Comparison of ENCODE assay signal across 12 mouse cellular contexts in genomic region chr15:80438423-80438822, GRCm38 (mm10).
DNase-seq lines count a peak whose midpoint lies in the region; ATAC-seq and TF ChIP-seq lines count a peak whose summit lies in the region.
"Had no signal": no experiment of that assay in that cellular context is flagged by ENCODE, and none has a peak within 500 bp of the region (broad histone marks: within the 10 kb centered on the region; RNA-seq: fewer than 3 reads in every experiment).

No protein-coding gene starts in this region.

- no peaks in the 10 kb centered on the region for H3K36me3 ChIP-seq in midbrain, embryonic 13.5 days
- H3K36me3 ChIP-seq in midbrain, postnatal 0 days (ENCODE audit: insufficient read depth, low read length), result no peaks in the 10 kb centered on the region
- no peaks in the 10 kb centered on the region for H3K36me3 ChIP-seq in hindbrain, postnatal 0 days (ENCODE audit: insufficient read depth, low read length)

- peak overlapping the region; percentile 44; the same call in 1 of the 2 replicates for H3K27ac ChIP-seq in midbrain, embryonic 13.5 days
- H3K27ac ChIP-seq in midbrain, postnatal 0 days (ENCODE audit: low read depth, low read length), result no peak overlapping the region
- H3K27ac ChIP-seq in hindbrain, postnatal 0 days, result no peak overlapping the region

- TF ChIP-seq CTCF in midbrain, postnatal 0 days (IDR thresholded peaks at IDR 0.05), result no peak
- TF ChIP-seq CTCF in hindbrain, postnatal 0 days (IDR thresholded peaks at IDR 0.05; ENCODE audit: low read depth), result no peak

- ATAC-seq in midbrain, embryonic 13.5 days, result 0 out of 2 replicates have a peak, but pooled peaks have one; percentile 45
- ATAC-seq in midbrain, postnatal 0 days (ENCODE audit: low FRiP score), result no peak
- ATAC-seq in hindbrain, postnatal 0 days, result no peak
- ATAC-seq in megakaryocyte progenitor cell, adult 5-6 weeks (replicated peaks; ENCODE audit: poor library complexity), result no peak

- no peak overlapping the region for H3K4me3 ChIP-seq in midbrain, embryonic 13.5 days (replicated peaks)
- no peak overlapping the region for H3K4me3 ChIP-seq in midbrain, postnatal 0 days (ENCODE audit: low read depth, low read length)
- no peak overlapping the region for H3K4me3 ChIP-seq in hindbrain, postnatal 0 days (ENCODE audit: low read length)

- WGBS in midbrain, embryonic 13.5 days, result 74% methylated on average over 9 of the region's 9 CpGs
- WGBS in midbrain, postnatal 0 days, result 64% methylated on average over 9 of the region's 9 CpGs
- WGBS in hindbrain, postnatal 0 days, result 65% methylated on average over 9 of the region's 9 CpGs

- no peak overlapping the region for H3K9ac ChIP-seq in midbrain, embryonic 13.5 days (replicated peaks)
- H3K9ac ChIP-seq in midbrain, postnatal 0 days (replicated peaks; ENCODE audit: low read length, poor library complexity, severe bottlenecking), result no peak overlapping the region
- no peak overlapping the region for H3K9ac ChIP-seq in hindbrain, postnatal 0 days (replicated peaks; ENCODE audit: low read length)

- H3K4me1 ChIP-seq in midbrain, embryonic 13.5 days (replicated peaks), result peaks cover 4% of the 10 kb centered on the region
- H3K4me1 ChIP-seq in midbrain, postnatal 0 days (ENCODE audit: insufficient read depth, low read length), result no peaks in the 10 kb centered on the region; the same call in 1 of the 2 replicates
- no peaks in the 10 kb centered on the region for H3K4me1 ChIP-seq in hindbrain, postnatal 0 days (ENCODE audit: insufficient read depth, low read length)

- H3K27me3 ChIP-seq in midbrain, embryonic 13.5 days, result no peaks in the 10 kb centered on the region
- no peaks in the 10 kb centered on the region for H3K27me3 ChIP-seq in midbrain, postnatal 0 days (ENCODE audit: insufficient read depth, low read length)
- H3K27me3 ChIP-seq in hindbrain, postnatal 0 days (ENCODE audit: insufficient read depth, low read length), result no peaks in the 10 kb centered on the region

- H3K4me2 ChIP-seq in midbrain, embryonic 13.5 days (replicated peaks), result no peak overlapping the region
- H3K4me2 ChIP-seq in midbrain, postnatal 0 days (ENCODE audit: low read depth, low read length, poor library complexity, severe bottlenecking), result no peak overlapping the region
- H3K4me2 ChIP-seq in hindbrain, postnatal 0 days (ENCODE audit: low read depth, low read length), result no peak overlapping the region

- no peaks in the 10 kb centered on the region for H3K9me3 ChIP-seq in midbrain, embryonic 13.5 days
- H3K9me3 ChIP-seq in midbrain, postnatal 0 days (ENCODE audit: low read length), result no peaks in the 10 kb centered on the region
- H3K9me3 ChIP-seq in hindbrain, postnatal 0 days (ENCODE audit: low read length), result no peaks in the 10 kb centered on the region

- no peak for DNase-seq in midbrain, postnatal 0 days (ENCODE audit: low spot score)
- DNase-seq in kidney, adult 18-20 months, result peak; percentile 40
- DNase-seq in kidney, postnatal 36 days, result peak; percentile 33 to 56
- DNase-seq in retina, postnatal 1 day, result peak; percentile 81
- no peak for DNase-seq in hindbrain, postnatal 0 days (ENCODE audit: low spot score)
- DNase-seq in gastrocnemius, postnatal 25 days, result no peak
- DNase-seq: B cell, adult 2 months; cerebellum, adult 18-20 months; embryo, embryonic 11 days; thymus, postnatal 36 days had no signal

Comparison
In these comparisons a context has a peak if more than half of its experiments do, and no peak if none do; other contexts are left out.
1. DNase-seq: peak in kidney, adult 18-20 months (single experiment), kidney, postnatal 36 days (2 of 2) and retina, postnatal 1 day (single experiment); none in midbrain, postnatal 0 days (single experiment), hindbrain, postnatal 0 days (single experiment) and gastrocnemius, postnatal 25 days (single experiment).